Mouse (Mus musculus) spleen, adult 2 months (tissue): ENCODE measurements around the gene Fbxo46.

Source experiments
- CTCF ChIP-seq: fragments of 200-500 bp; IDR thresholded peaks from 2 replicates; pipeline ENCODE4 v1.5.1; 2011; ENCODE audit warnings: mild to moderate bottlenecking, inconsistent platforms; ENCODE audit not compliant: insufficient read depth, insufficient read length, insufficient replicate concordance; ENCODE audit errors: extremely low read depth
- POLR2A ChIP-seq: fragments of 200-500 bp; IDR thresholded peaks from 2 replicates; pipeline ENCODE4 v1.6.1; 2011; ENCODE audit warnings: low read depth, low read length, inconsistent platforms

GRCm38 (mm10) chr7:19177216-19177615 lies 57.6 kb downstream of the Fbxo46 start:
- TF ChIP-seq CTCF (no peak), POLR2A (no peak)
